Mouse (Mus musculus) ovary, adult 2 months (tissue): ENCODE measurements around the gene Nsun6. TPM values are rescaled to one million over a fixed set of nuclear protein-coding genes. Genes with fewer than 3 reads are reported as not detected.

Source experiments
- polyA plus RNA-seq: library from polyadenylated mRNA; depleted of rRNA; stranded (reverse); fragments of >200 nt; gene quantifications from 2 replicates; pipeline ENCODE4 v1.2.3, GENCODE M21; 2012; rRNA removed

Gene Nsun6
- polyA plus RNA-seq: 0.96 and 2.1 TPM in 2 replicates

DNA sequence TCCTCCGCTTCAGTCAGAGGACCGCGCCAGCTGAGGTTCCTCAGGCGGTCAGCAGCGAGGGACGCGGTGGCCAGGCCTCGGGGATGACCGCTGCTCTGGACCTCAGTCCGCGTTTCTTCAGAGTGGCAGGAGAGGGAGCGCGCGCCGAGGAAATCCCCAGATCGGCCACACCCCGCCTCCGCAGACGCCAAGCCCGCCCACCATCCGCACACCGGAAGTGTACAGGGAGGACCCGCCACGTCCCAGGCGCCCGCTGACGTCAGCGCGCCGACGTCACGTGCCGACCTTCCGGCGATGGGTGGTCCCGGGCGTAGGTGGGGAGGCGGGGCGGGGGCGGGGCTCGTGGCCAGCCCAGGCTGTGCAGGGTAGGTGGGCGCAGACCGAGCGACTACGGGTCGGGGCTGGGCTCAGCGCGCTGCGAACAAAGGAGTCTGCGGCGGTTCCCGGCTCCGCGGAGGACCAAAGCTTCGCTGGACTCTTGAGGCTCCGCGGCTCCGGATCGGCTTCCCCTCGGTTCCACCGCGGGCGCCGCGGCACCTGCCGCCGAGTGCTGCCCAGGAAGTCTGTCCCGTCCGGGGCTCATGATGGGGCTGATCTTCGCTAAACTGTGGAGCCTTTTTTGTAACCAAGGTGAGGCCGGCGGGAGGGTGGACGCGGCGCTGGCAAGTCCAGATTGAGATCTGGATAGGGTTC, at the start of gene Nsun6:
Gene Nsun6, minus strand, starts transcription at position 125 of the 693 bp plus-strand sequence.

DNA sequence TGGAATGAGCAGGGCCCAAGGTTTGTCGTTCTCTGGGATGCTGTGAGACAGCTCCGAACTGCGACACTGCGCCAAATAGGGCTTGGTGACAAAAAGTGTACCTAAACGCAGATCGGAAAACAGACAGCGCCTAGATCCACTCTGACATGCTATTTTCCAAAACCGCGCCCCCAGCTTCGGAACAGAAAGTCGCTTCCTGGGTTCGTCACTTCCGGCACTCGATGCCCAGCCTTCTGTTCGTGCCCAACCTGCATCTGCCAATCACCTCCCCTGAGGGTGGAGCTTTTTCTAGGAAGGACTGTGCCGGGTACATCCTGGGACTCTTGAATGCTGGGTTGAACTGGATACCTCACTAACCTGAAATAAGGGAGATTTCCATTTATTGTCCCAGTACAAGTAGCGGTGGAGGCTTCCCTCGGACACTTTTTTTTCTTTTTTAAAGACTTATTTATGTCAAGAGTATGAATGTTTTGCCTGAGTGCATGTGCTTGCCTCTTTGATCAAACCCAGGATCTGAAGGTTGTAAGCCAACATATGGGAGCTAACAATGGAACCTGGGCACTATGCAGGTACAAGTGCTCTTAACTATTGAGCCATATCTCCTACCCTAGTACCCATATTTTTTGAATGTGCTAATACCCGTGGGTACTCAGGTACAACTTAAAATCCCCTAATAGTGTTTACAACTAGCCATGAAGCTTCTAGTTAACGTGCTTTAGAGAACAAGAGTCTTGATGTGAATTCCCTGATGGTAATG, 5.6 kb downstream of the Nsun6 start, which contains the start of gene Arl5b:
Gene Arl5b, plus strand, starts transcription at position 279 of the 757 bp plus-strand sequence.

Other genes starting within 250 kb of the Nsun6 start
- gene Arl5b, start 5.7 kb downstream of the Nsun6 start, polyA plus RNA-seq: 5.3 and 5.6 TPM in 2 replicates